Mouse (Mus musculus): ENCODE measurements around the gene Shisal2a.

The Shisal2a gene

DNA sequence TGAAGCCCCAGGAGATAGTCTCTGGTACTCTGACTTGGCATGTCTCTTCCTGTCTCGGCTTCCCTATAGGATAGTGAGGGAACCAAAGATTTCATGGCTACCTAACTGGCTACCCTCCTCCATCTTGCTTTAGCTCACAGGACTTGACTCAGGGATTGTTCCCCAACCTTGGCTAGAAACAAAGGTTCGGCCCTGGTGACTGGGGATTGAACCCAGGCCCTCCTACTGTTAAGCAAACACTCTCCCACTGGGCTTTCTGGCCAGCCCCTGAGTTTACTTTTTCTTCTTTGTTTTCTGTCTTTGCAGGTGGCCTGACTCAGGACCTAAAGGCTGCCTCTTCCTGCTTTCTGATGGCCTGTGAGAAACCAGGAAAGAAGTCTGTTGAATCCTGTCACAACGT lies 45.3 kb downstream of the Shisal2a start:
- no peak for DNase-seq (ENCODE audit: low spot score)

DNA sequence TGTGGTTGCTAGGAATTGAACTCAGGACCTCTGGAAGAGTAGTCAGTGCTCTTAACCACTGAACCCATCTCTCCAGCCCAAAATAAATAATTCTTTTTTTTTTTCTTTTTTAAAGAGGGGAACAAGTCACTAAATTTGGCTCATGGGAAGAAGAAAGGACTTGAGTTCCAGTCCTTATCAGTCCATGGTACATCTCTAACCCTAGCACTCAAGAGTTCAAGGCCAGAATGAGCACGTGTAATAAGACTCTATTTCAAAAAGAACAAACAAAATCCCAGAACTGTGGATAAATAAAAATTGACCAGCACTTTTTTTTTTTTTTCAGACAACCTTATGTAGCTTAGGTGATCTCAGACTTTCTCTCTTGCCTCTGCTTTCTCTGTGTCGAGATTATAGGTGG lies 46.4 kb downstream of the Shisal2a start:
- no peak for DNase-seq (ENCODE audit: low spot score)

DNA sequence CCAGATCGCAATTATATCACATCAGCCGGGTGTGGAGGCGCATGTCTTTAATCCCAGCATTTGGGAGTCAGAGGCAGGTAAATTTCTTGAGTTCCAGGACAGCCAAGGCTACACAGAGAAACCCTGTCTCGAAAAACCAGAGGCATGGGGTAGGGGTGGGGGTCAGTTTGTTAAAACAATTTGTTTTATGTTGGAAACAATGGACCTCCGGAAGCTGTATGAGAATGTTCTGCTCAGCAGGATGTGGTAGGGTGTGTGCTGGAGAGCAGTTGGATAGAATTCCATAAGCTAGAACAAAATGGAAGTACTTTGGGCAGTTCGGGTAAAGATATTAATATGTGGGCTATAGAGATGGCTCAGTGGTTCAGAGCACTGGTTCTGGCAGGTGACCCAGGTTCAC lies 47.7 kb downstream of the Shisal2a start:
- DNase-seq (ENCODE audit: low spot score), result no peak

DNA sequence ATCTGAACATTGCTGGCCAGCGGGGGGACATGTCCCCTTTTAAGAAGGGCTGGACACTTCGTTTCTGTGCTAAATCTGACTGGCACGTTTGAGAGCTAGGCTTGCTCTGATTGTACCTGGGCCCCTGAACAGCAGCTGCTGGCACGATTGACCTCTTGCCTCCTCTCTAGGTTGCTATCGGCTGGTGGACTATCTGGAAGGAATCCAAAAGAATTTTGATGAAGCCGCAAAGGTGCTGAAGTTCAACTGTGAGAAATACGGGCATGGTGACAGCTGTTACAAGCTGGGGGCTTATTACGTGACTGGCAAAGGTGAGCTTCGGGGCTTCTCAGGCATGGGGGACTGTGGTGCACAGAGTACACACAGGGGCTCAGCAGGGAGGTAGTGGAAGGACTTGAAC lies 51.1 kb downstream of the Shisal2a start:
- no peak for DNase-seq (ENCODE audit: low spot score)

DNA sequence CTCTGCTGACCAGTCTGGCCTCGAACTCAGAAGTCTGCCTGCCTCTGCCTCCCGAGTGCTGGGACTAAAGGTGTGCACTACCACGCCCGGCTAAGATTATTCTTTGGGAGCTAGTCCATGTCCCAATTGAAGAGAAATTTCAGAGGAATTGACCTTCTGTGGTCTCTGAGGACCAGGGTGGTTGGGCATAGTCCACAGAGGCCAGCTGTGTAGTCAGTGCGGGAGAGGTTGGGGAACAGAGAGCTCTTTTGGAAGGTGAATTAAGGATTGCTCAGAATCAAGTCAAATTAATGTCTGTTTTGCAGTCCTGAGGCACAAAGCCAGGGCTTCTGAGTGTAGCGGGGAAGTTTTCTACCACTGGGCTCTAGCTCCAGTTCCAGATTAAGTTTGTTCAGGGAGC lies 53.3 kb downstream of the Shisal2a start:
- no peak for DNase-seq (ENCODE audit: low spot score)

DNA sequence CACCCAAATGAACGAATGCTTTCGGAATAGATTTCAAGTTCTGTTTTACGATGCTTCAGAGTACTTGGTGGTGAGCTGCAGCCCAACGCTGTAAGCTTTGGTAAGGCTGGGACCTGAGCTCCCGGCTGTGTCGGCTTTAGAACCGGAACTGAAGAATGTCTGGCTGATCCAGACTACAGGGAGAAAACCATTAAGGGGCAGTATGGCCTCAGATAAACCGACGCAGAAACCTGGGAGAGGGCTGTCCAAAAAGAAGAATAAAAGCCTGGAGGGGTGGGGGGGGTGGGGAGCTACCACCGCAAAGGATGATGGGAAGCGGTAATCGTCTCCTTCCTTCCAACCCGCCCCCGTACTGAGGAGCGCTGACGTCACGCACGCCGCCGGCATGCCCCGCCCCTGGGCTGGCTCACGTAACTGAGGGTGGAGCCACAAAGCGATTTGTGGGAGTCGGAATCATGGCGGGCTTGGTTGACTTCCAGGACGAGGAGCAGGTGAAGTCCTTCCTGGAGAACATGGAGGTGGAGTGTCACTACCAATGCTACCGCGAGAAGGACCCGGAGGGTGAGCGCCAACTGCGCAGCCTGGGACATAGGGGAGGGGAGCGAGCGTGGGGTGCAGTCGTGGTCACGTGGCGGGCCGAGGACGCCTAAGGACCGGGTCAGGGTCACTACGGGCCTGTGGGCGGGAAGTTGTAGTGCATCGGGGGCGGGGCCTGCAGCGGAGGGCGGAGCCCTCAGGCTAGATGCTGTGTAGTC lies 55.2 kb downstream of the Shisal2a start, which contains the start of gene Coa7:
Gene Coa7, plus strand, starts transcription at position 411 of the 755 bp plus-strand sequence.
- peak; percentile 99 for DNase-seq (ENCODE audit: low spot score)

DNA sequence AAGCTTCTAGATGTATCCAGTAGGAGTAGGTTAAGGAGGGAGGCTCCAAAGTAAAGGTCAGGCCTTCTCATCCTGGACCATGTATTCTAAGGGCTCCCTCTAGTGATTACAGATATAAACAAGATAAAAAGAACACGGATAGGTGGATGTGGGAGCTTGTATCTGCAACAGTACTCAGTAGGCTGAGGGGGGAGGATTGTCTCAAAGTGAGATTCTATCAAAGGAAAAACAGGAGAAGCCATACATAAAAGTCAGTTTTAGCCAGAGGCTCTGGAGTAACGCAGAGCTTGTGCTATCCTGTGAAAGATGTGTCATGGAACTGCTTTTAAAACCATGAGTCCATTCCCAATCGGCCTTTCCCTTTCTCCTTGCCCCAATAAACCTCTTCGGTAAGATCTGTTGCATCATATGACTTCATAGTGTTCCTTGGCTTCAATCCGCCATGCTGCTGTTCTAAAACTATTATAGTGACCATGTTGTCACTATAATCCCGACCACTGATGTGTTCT lies 56.0 kb downstream of the Shisal2a start:
- DNase-seq (ENCODE audit: low spot score), result peak; percentile 53

DNA sequence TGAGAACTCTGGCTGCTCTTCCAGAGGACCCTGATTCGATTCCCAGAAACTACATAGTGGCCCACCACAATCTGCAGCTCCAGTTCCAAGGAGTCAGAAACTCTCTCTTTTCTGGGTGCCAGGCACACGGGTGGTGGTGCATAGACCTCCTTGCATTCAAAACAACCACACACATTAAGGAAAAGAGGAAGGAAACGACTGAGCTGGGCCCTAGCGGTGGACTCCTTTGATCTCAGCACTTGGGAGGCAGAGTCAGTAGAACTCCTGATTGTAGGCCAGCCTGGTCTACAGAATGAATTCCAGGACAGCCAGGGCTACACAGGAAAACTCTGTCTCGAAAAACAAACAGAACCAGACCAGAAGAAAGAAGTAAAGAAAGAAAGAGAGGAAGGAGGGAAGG lies 59.6 kb downstream of the Shisal2a start:
- DNase-seq (ENCODE audit: low spot score), result no peak

DNA sequence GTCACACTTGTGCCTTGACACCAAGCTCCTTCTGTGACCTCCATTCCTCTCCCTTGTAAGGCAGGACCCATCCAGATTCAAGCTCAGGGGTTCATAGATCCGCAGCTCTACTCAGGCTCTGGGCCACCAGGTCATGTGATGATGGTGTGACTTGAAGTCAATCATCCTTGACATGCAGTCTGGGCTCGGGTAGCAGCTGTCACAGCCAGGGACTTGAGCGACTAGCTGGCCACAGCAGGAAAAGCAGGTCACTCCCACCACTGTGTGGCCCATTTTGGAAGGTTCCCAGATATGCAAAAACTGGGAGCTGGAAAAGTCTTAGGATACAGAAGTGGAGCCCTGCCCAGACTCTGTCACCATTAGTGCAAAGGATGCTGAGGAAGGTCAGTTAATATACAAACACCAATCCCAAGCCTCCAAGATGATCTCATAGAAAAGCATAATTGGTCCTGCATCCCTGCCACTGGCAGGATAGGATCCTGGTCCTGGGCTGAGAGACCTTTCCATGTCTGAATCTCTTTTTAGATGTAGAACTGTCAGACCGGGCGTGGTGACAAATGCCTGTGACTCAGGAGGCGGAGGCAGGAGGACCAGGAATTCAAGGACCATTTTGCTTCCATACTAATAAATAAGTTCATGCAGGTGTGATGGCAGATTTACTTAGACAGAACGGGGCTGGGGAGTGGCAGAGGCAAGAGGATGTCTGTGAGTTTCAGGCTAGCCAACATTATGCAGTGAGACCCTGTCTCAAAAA lies 62.3 kb downstream of the Shisal2a start:
- no peak for DNase-seq (ENCODE audit: low spot score)

DNA sequence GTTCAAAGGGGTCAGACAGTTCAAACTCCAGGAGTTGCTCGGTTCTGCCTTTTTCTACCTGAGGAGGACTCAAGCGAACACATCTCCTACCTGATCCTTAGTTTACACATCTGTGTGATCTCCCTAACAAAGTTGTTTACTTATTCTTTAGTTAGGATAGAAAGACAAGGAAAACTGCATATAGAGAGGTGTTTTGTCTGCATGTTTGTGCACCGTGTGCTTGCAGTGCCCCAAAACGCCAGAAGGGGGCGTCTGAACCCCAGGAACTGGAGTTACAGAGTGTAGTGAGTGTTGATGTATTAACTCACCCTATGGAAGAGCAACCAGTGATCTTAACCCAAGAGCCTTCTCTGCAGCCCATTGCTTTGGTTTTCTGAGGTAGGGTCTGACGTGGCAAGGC lies 63.4 kb downstream of the Shisal2a start:
- no peak for DNase-seq (ENCODE audit: low spot score)

DNA sequence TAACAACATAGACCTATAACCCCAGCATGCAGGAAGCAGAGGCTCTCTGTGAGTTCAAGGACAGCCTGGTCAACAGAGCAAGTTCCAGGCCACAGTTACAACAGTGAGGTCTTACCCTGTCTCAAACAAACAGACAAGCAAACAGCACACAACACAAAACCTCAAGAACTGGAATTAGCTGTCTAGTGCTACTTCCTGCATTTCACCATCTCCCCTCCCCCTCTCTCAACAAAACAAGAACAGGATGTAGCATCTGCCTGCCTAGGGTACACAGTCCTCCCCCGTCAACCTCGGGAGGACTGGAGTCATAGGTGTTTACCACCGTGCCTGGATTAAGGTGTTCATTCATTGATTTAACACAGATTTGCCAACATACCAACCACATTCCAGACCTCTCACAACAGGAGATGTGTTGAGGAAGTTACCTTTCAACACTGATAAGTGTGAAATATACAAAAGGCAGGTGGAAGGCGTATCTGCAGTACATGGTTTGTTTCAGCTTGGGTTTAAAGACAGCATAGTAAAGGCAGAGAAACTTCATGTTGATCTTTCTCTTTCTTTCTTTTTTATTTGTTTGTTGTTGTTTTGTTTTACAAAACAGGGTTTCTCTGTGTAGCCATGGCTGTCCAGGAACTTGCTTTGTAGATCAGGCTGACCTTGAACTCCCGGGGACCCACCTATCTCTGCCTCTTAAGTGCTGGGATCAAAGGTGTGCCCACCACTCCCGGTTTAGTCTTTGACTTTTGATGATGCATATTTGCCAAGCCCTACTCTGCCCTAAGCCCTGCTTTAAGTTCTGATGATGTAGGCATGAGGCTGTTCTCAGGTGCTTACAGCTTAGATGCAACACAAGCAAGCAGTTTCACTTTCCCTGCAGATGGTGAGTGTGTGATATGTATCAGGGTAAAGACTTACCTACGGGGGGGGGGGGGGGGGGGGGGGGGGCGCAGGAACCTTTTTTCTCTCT lies 64.2 kb downstream of the Shisal2a start:
- DNase-seq (ENCODE audit: low spot score), result no peak
